Mouse (Mus musculus) MN1 (cell line): Measurements from ENCODE around the gene Tmprss3.

ENCODE experiments used
- DNase-seq: peaks from one replicate; pipeline ENCODE4 v3.0.0-alpha.2; 2016; ENCODE audit warnings: low spot score

Gene Tmprss3

GRCm38 (mm10) chr17:31136291-31136690 lies 62.5 kb downstream of the Tmprss3 start:
- DNase-seq, result no peak

GRCm38 (mm10) chr17:31134913-31135312 lies 63.9 kb downstream of the Tmprss3 start:
- DNase-seq, result no peak

- no peak for DNase-seq
Measured at GRCm38 (mm10) chr17:31133776-31134175, 65.0 kb downstream of the Tmprss3 start.

- no peak for DNase-seq
Measured at GRCm38 (mm10) chr17:31131269-31131821, 67.4 kb downstream of the Tmprss3 start.

- DNase-seq, result no peak
Measured at GRCm38 (mm10) chr17:31129452-31129851, 69.3 kb downstream of the Tmprss3 start, which contains the start of gene Tff3. Gene Tff3 (minus strand): TSS chr17:31129646.
